Mouse (Mus musculus): ENCODE measurements around the gene Rgsl1. TPM values are rescaled to one million over a fixed set of nuclear protein-coding genes. Genes with fewer than 3 reads are reported as not detected.

Rgsl1 gene
- polyA plus RNA-seq, 1 experiment: not detected

DNA sequence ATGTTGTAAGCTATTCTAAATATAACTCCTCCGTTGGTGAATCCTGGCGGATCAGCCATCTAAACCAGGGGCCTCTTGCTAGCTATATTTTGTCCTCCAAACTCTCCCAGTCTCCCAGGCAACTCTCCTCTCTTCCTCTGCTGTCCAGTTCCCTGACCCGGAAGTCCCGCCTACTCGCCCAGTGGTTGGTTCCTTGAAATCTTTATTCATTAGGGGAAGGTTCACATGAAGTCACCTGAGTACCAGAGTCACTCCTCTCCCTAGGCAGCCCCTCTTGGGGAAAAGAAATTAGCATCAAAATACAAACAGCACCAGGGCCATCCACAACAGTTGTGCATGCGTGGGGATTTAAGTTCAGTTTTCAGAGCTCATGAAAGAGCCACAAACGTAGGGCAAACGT is 77.6 kb downstream of the Rgsl1 start:
- Histone ChIP-seq H3K4me3 (ENCODE audit: insufficient read depth, poor library complexity, severe bottlenecking) (no peak overlapping the region), H3K36me3 (ENCODE audit: control insufficient read depth, insufficient read depth) (no peaks in the 10 kb centered on the region), H3K79me2 (ENCODE audit: control insufficient read depth, insufficient read depth) (no peaks in the 10 kb centered on the region), H3K79me3 (ENCODE audit: low read depth) (no peaks in the 10 kb centered on the region), H3ac (ENCODE audit: control insufficient read depth, insufficient read length, low read depth) (no peak overlapping the region), H3K27me3 (ENCODE audit: control insufficient read depth, insufficient read depth, insufficient read length) (no peaks in the 10 kb centered on the region)
- TF ChIP-seq MAX (IDR thresholded peaks at IDR 0.05) (no peak), CEBPB (IDR thresholded peaks at IDR 0.05; ENCODE audit: low read depth) (no peak), USF1 (IDR thresholded peaks at IDR 0.05; ENCODE audit: low read depth) (no peak), MYOD1 (IDR thresholded peaks at IDR 0.05; ENCODE audit: control insufficient read depth, insufficient read length, low read depth) (no peak), FOSL1 (IDR thresholded peaks at IDR 0.05; ENCODE audit: insufficient read depth, low read length, poor library complexity, severe bottlenecking) (no peak), MYOG (IDR thresholded peaks at IDR 0.05; ENCODE audit: control insufficient read depth, extremely low read depth, insufficient read length) (no peak), CTCF (IDR thresholded peaks at IDR 0.05; ENCODE audit: control insufficient read depth, insufficient read depth, insufficient read length) (no peak)

DNA sequence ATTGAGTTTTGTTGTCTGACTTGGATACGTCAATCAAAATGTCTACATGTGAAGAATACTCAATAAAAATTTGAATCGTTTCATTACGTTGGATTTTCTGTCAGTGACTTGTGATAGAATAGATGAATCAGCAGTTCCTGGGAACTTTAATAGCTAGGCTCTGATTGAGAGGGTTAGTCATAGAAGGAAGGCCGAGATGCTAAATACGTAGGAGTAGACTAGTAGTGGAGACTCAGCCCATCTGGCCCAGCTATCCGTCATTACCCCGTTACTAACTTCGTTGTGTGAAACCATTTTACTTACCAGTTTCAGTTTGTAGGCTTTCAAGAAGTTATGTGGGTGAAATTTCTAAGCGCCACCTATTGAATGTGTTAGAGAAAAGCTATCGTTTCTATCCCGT is 79.8 kb downstream of the Rgsl1 start:
- Histone ChIP-seq H3ac (ENCODE audit: control insufficient read depth, insufficient read length, low read depth) (no peak overlapping the region), H3K27me3 (ENCODE audit: control insufficient read depth, insufficient read depth, insufficient read length) (no peaks in the 10 kb centered on the region), H3K4me3 (ENCODE audit: insufficient read depth, poor library complexity, severe bottlenecking) (no peak overlapping the region), H3K79me3 (ENCODE audit: low read depth) (no peaks in the 10 kb centered on the region), H3K36me3 (ENCODE audit: control insufficient read depth, insufficient read depth) (no peaks in the 10 kb centered on the region), H3K79me2 (ENCODE audit: control insufficient read depth, insufficient read depth) (no peaks in the 10 kb centered on the region)
- TF ChIP-seq FOSL1 (IDR thresholded peaks at IDR 0.05; ENCODE audit: insufficient read depth, low read length, poor library complexity, severe bottlenecking) (no peak), MYOD1 (IDR thresholded peaks at IDR 0.05; ENCODE audit: control insufficient read depth, insufficient read length, low read depth) (no peak), USF1 (IDR thresholded peaks at IDR 0.05; ENCODE audit: low read depth) (no peak), MAX (IDR thresholded peaks at IDR 0.05) (no peak), MYOG (IDR thresholded peaks at IDR 0.05; ENCODE audit: control insufficient read depth, extremely low read depth, insufficient read length) (no peak)

DNA sequence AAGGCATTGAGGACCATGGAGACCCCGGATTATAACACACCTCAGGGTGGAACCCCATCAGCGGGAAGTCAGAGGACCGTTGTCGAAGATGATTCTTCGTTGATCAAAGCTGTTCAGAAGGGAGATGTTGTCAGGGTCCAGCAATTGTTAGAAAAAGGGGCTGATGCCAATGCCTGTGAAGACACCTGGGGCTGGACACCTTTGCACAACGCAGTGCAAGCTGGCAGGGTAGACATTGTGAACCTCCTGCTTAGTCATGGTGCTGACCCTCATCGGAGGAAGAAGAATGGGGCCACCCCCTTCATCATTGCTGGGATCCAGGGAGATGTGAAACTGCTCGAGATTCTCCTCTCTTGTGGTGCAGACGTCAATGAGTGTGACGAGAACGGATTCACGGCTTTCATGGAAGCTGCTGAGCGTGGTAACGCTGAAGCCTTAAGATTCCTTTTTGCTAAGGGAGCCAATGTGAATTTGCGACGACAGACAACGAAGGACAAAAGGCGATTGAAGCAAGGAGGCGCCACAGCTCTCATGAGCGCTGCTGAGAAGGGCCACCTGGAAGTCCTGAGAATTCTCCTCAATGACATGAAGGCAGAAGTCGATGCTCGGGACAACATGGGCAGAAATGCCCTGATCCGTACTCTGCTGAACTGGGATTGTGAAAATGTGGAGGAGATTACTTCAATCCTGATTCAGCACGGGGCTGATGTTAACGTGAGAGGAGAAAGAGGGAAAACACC is 90.0 kb downstream of the Rgsl1 start:
- TF ChIP-seq FOSL1 (IDR thresholded peaks at IDR 0.05; ENCODE audit: insufficient read depth, low read length, poor library complexity, severe bottlenecking) (no peak), MYOD1 (IDR thresholded peaks at IDR 0.05; ENCODE audit: control insufficient read depth, insufficient read length, low read depth) (no peak), MAX (IDR thresholded peaks at IDR 0.05) (no peak), CEBPB (IDR thresholded peaks at IDR 0.05; ENCODE audit: low read depth) (no peak), CTCF (IDR thresholded peaks at IDR 0.05; ENCODE audit: control insufficient read depth, insufficient read depth, insufficient read length) (no peak), MYOG (IDR thresholded peaks at IDR 0.05; ENCODE audit: control insufficient read depth, extremely low read depth, insufficient read length) (no peak), USF1 (IDR thresholded peaks at IDR 0.05; ENCODE audit: low read depth) (no peak)
- Histone ChIP-seq H3K79me2 (ENCODE audit: control insufficient read depth, insufficient read depth) (no peaks in the 10 kb centered on the region), H3K27me3 (ENCODE audit: control insufficient read depth, insufficient read depth, insufficient read length) (peaks cover 6% of the 10 kb centered on the region), H3ac (ENCODE audit: control insufficient read depth, insufficient read length, low read depth) (no peak overlapping the region), H3K4me3 (ENCODE audit: insufficient read depth, poor library complexity, severe bottlenecking) (no peak overlapping the region), H3K79me3 (ENCODE audit: low read depth) (no peaks in the 10 kb centered on the region), H3K36me3 (ENCODE audit: control insufficient read depth, insufficient read depth) (no peaks in the 10 kb centered on the region)

DNA sequence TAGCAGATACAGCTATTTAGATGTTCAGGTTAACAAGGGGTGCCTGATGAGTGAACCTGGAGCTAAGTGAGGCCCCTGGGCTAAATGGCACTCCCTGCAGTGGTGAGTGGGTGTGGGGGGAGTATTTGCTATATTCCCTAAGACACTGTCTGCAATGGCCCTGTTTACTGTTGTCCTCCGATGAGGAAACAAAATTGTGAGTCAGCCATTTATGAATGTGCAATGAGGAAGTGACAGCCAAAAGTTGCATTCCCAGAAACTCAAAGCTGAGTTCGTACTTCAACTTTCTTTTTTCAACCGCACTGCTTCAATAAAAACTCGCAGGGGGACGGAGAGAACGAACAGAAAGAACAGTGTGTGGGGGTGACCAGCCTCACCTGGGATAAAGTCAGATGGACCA is 91.4 kb downstream of the Rgsl1 start:
- no peaks in the 10 kb centered on the region for H3K36me3 ChIP-seq (ENCODE audit: control insufficient read depth, insufficient read depth)
- H3K79me2 ChIP-seq (ENCODE audit: control insufficient read depth, insufficient read depth): no peaks in the 10 kb centered on the region
- peak overlapping the region; percentile 16 for H3K4me3 ChIP-seq (ENCODE audit: insufficient read depth, poor library complexity, severe bottlenecking)
- TF ChIP-seq CTCF (IDR thresholded peaks at IDR 0.05; ENCODE audit: control insufficient read depth, insufficient read depth, insufficient read length) (no peak), USF1 (IDR thresholded peaks at IDR 0.05; ENCODE audit: low read depth) (no peak), MAX (IDR thresholded peaks at IDR 0.05) (no peak), CEBPB (IDR thresholded peaks at IDR 0.05; ENCODE audit: low read depth) (no peak), MYOD1 (IDR thresholded peaks at IDR 0.05; ENCODE audit: control insufficient read depth, insufficient read length, low read depth) (no peak), FOSL1 (IDR thresholded peaks at IDR 0.05; ENCODE audit: insufficient read depth, low read length, poor library complexity, severe bottlenecking) (no peak)
- peaks cover 6% of the 10 kb centered on the region for H3K27me3 ChIP-seq (ENCODE audit: control insufficient read depth, insufficient read depth, insufficient read length)
- H3K79me3 ChIP-seq (ENCODE audit: low read depth): no peaks in the 10 kb centered on the region
- no peak overlapping the region for H3ac ChIP-seq (ENCODE audit: control insufficient read depth, insufficient read length, low read depth)

DNA sequence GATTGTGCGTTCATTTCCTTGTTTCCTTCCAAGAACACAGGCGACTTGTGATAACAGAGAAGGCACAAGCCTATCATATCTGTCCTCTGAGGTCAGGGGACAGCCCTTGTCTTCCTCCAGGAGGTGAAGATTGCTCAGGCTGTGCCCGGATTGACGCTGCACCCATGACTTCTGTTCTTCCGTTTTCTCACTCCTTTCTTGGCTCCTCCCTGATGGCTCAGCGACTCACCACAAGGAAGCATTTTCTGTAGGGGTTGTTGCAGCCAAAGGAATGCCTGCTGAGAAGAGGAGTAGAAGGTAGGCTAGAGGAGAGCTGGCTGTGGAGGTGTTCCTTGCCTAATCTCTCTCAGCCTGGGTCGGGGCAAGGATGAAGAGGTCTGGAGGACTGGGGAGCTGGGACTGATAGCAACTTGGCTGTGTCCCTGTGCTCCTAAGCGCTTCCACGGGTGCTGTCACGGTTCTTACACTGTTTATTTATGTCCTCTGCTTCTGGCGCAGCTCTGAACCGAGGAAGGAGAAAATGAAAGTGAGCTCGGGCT is 92.1 kb downstream of the Rgsl1 start:
- Histone ChIP-seq H3K79me2 (ENCODE audit: control insufficient read depth, insufficient read depth) (no peaks in the 10 kb centered on the region), H3K36me3 (ENCODE audit: control insufficient read depth, insufficient read depth) (no peaks in the 10 kb centered on the region), H3K79me3 (ENCODE audit: low read depth) (no peaks in the 10 kb centered on the region), H3K27me3 (ENCODE audit: control insufficient read depth, insufficient read depth, insufficient read length) (peaks cover 6% of the 10 kb centered on the region), H3K4me3 (ENCODE audit: insufficient read depth, poor library complexity, severe bottlenecking) (peak overlapping the region; percentile 16), H3ac (ENCODE audit: control insufficient read depth, insufficient read length, low read depth) (peak overlapping the region; percentile 36)
- TF ChIP-seq CEBPB (IDR thresholded peaks at IDR 0.05; ENCODE audit: low read depth) (no peak), MAX (IDR thresholded peaks at IDR 0.05) (no peak), CTCF (IDR thresholded peaks at IDR 0.05; ENCODE audit: control insufficient read depth, insufficient read depth, insufficient read length) (no peak), MYOG (IDR thresholded peaks at IDR 0.05; ENCODE audit: control insufficient read depth, extremely low read depth, insufficient read length) (no peak), FOSL1 (IDR thresholded peaks at IDR 0.05; ENCODE audit: insufficient read depth, low read length, poor library complexity, severe bottlenecking) (no peak), MYOD1 (IDR thresholded peaks at IDR 0.05; ENCODE audit: control insufficient read depth, insufficient read length, low read depth) (no peak), USF1 (IDR thresholded peaks at IDR 0.05; ENCODE audit: low read depth) (no peak)
